Mouse (Mus musculus) CH12.LX (cell line): ENCODE results near the gene Pmvk. TPM values are rescaled to one million over a fixed set of nuclear protein-coding genes. Genes with fewer than 3 reads are reported as not detected.

Experiments used
- DNase-seq: peaks from one replicate; pipeline ENCODE4 v3.0.0-alpha.2; 2013; ENCODE audit errors: extremely low read depth
- H3K27ac ChIP-seq: 2 replicates; pipeline ENCODE4 v1.5.1; 2012; ENCODE audit warnings: low read depth, mild to moderate bottlenecking, control low read depth, moderate library complexity; ENCODE audit not compliant: insufficient read depth
- H3K27me3 ChIP-seq: replicated peaks from 2 replicates; pipeline ENCODE3; 2012; ENCODE audit warnings: inconsistent platforms
- H3K36me3 ChIP-seq, 2 experiments: replicated peaks in 1 of 2; 2 replicates each; pipeline versions ENCODE3 to v1.6.1; 2012; ENCODE audit warnings: inconsistent platforms in 1 of 2, low read length in 1 of 2, mild to moderate bottlenecking in 1 of 2, mixed read lengths in 1 of 2, moderate library complexity in 1 of 2; ENCODE audit not compliant: control insufficient read depth in 1 of 2, insufficient read depth in 1 of 2
- H3K4me1 ChIP-seq, 2 experiments: 2 replicates each; pipeline ENCODE4 v1.6.1; 2012; ENCODE audit warnings: inconsistent platforms in 1 of 2, moderate library complexity in 1 of 2; ENCODE audit not compliant: insufficient read depth in 2 of 2, control insufficient read depth in 1 of 2
- H3K4me2 ChIP-seq: 2 replicates; pipeline ENCODE4 v1.6.1; 2012; ENCODE audit warnings: low read depth, mild to moderate bottlenecking, control low read depth; ENCODE audit not compliant: poor library complexity, insufficient read depth, severe bottlenecking
- H3K4me3 ChIP-seq, 3 experiments: fragments of 150-350 bp in 1 of 3; sonication (generic) in 1 of 3; replicated peaks in 1 of 3; 2 replicates each; pipeline versions ENCODE3 to v1.5.1; 2011 to 2012; ENCODE audit warnings: low read depth in 2 of 3, low read length in 2 of 3, mild to moderate bottlenecking in 2 of 3, moderate library complexity in 2 of 3, control low read depth in 1 of 3, improper control_type of control experiment in 1 of 3, inconsistent platforms in 1 of 3, mixed read lengths in 1 of 3; ENCODE audit not compliant: poor library complexity in 1 of 3
- H3K79me2 ChIP-seq: replicated peaks from 2 replicates; pipeline ENCODE4 v1.6.1; 2012; ENCODE audit warnings: mild to moderate bottlenecking, moderate library complexity; ENCODE audit not compliant: control insufficient read depth, poor library complexity, insufficient read depth, severe bottlenecking; ENCODE audit errors: extremely low read depth
- H3K9ac ChIP-seq: 2 replicates; pipeline ENCODE4 v1.6.1; 2012; ENCODE audit warnings: low read depth, mild to moderate bottlenecking, control low read depth, moderate library complexity; ENCODE audit not compliant: insufficient read depth
- H3K9me3 ChIP-seq: replicated peaks from 2 replicates; pipeline ENCODE3; 2012; ENCODE audit warnings: low read length, inconsistent platforms, mixed read lengths
- CHD2 ChIP-seq: IDR thresholded peaks from 2 replicates; pipeline ENCODE4 v1.6.1; 2011; ENCODE audit warnings: low read length, improper control_type of control experiment
- CTCF ChIP-seq, 2 experiments: IDR thresholded peaks in 1 of 2; conservative IDR thresholded peaks in 1 of 2; 2 replicates each; pipeline ENCODE4 v1.5.1; 2011 to 2012; ENCODE audit warnings: low read depth in 2 of 2, low read length in 2 of 2, improper control_type of control experiment in 1 of 2, inconsistent platforms in 1 of 2, mild to moderate bottlenecking in 1 of 2, moderate library complexity in 1 of 2
- ELF1 ChIP-seq: IDR thresholded peaks from 2 replicates; pipeline ENCODE4 v1.6.1; 2014; ENCODE audit warnings: low read depth, mild to moderate bottlenecking, inconsistent platforms, low read length, improper control_type of control experiment
- EP300 ChIP-seq: IDR thresholded peaks from 2 replicates; pipeline ENCODE4 v1.6.1; 2011; ENCODE audit warnings: low read length, improper control_type of control experiment
- HCFC1 ChIP-seq: IDR thresholded peaks from 2 replicates; pipeline ENCODE4 v1.6.1; 2012; ENCODE audit warnings: low read depth, mild to moderate bottlenecking, inconsistent platforms, low read length, improper control_type of control experiment
- MAX ChIP-seq: IDR thresholded peaks from 2 replicates; pipeline ENCODE4 v1.6.1; 2011; ENCODE audit warnings: low read length, improper control_type of control experiment
- MEF2A ChIP-seq: IDR thresholded peaks from 2 replicates; pipeline ENCODE4 v1.6.1; 2014; ENCODE audit warnings: low read depth, mild to moderate bottlenecking, inconsistent platforms, low read length, improper control_type of control experiment, borderline replicate concordance
- MYC ChIP-seq: IDR thresholded peaks from 2 replicates; pipeline ENCODE4 v1.6.1; 2011; ENCODE audit warnings: low read depth, mild to moderate bottlenecking, improper control_type of control experiment, low read length
- NRF1 ChIP-seq: IDR thresholded peaks from 2 replicates; pipeline ENCODE4 v1.6.1; 2014; ENCODE audit warnings: low read depth, mild to moderate bottlenecking, inconsistent platforms, low read length, improper control_type of control experiment, moderate library complexity
- POLR2A ChIP-seq: IDR thresholded peaks from 2 replicates; pipeline ENCODE4 v1.6.1; 2011; ENCODE audit warnings: low read depth, mild to moderate bottlenecking, improper control_type of control experiment, low read length
- SIN3A ChIP-seq: IDR thresholded peaks from 2 replicates; pipeline ENCODE4 v1.6.1; 2012; ENCODE audit warnings: low read length, improper control_type of control experiment, inconsistent platforms
- SMC3 ChIP-seq: IDR thresholded peaks from 2 replicates; pipeline ENCODE4 v1.6.1; 2011; ENCODE audit warnings: low read depth, low read length, improper control_type of control experiment
- TCF12 ChIP-seq: IDR thresholded peaks from 2 replicates; pipeline ENCODE4 v1.6.1; 2014; ENCODE audit warnings: low read depth, mild to moderate bottlenecking, inconsistent platforms, low read length, improper control_type of control experiment
- USF1 ChIP-seq: IDR thresholded peaks from 2 replicates; pipeline ENCODE4 v1.6.1; 2014; ENCODE audit warnings: low read depth, mild to moderate bottlenecking, inconsistent platforms, low read length, improper control_type of control experiment
- USF2 ChIP-seq: conservative IDR thresholded peaks from 2 replicates; pipeline ENCODE4 v1.6.1; 2011; ENCODE audit warnings: low read depth, low read length, improper control_type of control experiment
- ZKSCAN1 ChIP-seq: IDR thresholded peaks from 2 replicates; pipeline ENCODE4 v1.6.1; 2012; ENCODE audit warnings: low read depth, inconsistent platforms, low read length, improper control_type of control experiment, borderline replicate concordance
- dilution Hi-C: fragments of 300-500 bp; cut with MboI; formaldehyde crosslinking; loops from 2 replicates; pipeline ENCODE4 v1.14.3; 2020; ENCODE audit warnings: low sequenced_read_pairs; ENCODE audit not compliant: extremely low pct_unique_long_range_greater_than_20kb, extremely low pct_ligation_motif_present
- in situ Hi-C: fragments of 300-500 bp; cut with MboI; formaldehyde crosslinking; loops from 3 replicates; pipeline ENCODE4 v1.14.3; 2019; ENCODE audit warnings: low sequenced_read_pairs, low pct_ligation_motif_present, low pct_unique_long_range_greater_than_20kb, mixed read lengths
- polyA plus RNA-seq: library from polyadenylated mRNA; unstranded; fragments of >175 nt; gene quantifications from 2 replicates; pipeline ENCODE4 v1.2.1, GENCODE M21; 2012; ENCODE audit warnings: low read depth; ENCODE audit not compliant: insufficient read length
- total RNA-seq, 2 experiments: library from RNA; depleted of rRNA; stranded (reverse); fragments of 300-350 nt in 1 of 2; fragments of >200 nt in 1 of 2; gene quantifications; 2 replicates each; pipeline ENCODE4 v1.2.3; 2012 to 2014

Pmvk gene
- total RNA-seq (2012; rRNA removed) (42.1 and 50.5 TPM in 2 replicates), total RNA-seq (2014; rRNA removed) (64.0 and 69.3 TPM in 2 replicates), polyA plus RNA-seq (42.0 and 47.1 TPM in 2 replicates)

DNA sequence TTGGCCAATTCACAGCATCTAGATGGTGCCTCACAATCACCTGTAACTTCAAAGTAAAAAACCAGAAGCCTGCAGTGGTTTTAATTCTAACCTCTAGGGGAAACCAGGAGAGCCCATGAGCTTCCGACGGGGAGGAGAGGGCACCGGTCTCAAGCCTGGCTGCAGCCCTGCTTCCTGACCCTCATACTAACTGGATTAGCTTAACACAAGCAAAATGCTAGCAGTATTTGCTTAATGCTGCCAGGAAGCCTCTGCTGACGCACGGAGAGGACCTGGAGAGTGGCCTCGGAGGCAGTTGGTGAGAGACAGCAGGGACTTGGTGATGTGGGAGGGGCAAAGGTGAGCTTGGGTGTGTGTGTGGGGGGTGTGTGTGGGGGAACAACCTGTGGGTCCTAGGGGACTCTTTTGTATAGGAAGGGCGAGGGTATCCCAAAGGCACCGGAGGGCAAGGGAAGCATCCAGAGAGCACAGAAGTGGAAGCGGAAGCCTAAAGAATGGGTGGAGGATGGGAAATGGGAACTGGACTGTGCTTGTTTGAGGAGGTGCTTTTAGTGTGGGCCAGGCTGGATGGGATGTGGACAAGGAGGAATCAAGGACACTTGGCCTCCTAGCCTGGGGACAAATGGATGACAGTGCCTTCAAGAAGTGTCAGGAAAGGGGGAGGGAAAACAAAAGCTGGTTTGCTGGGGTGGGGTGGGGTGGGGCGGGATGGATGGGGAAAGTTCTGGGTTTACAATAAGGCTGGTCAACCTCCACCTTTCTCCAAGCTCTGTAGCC is at the start of gene Pmvk:
TSS of gene Pmvk (plus strand) at position 141 of the 777 bp plus-strand sequence.
- dilution Hi-C loops = no loop called here
- H3K79me2 ChIP-seq = no peaks in the 10 kb centered on the region
- peaks cover 8 to 38% of the 10 kb centered on the region in 2 experiments; a peak in 2 of 4 replicates for H3K4me1 ChIP-seq

DNA sequence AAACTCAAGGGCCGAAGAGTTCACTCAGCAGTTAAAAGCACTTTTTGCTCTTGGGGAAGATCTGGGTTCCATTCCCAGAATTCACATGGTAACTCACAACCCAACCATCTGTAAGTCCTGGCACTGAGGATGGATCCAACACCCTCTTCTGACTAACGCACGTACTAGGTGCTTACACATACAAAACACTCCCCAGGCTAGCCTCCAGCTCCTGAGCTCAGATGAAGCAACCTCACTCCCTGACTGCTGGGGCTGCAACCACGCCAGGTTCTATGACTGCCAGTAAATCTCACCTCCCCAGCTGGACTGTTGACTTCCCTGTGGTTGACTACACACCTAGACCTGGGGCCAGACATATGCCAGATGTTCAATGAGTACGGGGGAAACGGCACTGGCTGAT is 47.5 kb upstream of the Pmvk start:
- Histone ChIP-seq H3K36me3 (peaks cover 52 to 71% of the 10 kb centered on the region in 2 experiments), H3K79me2 (0 out of 2 replicates have a peak, but pooled peaks cover 6% of the 10 kb centered on the region), H3K4me3 (no peak overlapping the region), H3K27ac (no peak overlapping the region), H3K4me2 (no peak overlapping the region), H3K27me3 (no peaks in the 10 kb centered on the region)
- dilution Hi-C loops = no loop called here
- TF ChIP-seq MEF2A (no peak), SIN3A (no peak), CTCF (conservative IDR thresholded peaks at IDR 0.05 in 1 of 2, IDR thresholded peaks at IDR 0.05 in 1 of 2; ENCODE audit: low read depth in 2 of 2, low read length in 2 of 2) (no peak), ZKSCAN1 (no peak), NRF1 (no peak), SMC3 (no peak), EP300 (no peak), ELF1 (no peak), USF2 (no peak), USF1 (no peak), POLR2A (no peak)
- TF ChIP-seq, all 38 proteins: peak for 0
- in situ Hi-C loops = no loop called here
- peaks cover 5% of the 10 kb centered on the region for H3K9me3 ChIP-seq
- no peak for DNase-seq
- H3K4me1 ChIP-seq = peaks cover 6 to 65% of the 10 kb centered on the region in 2 experiments
- H3K9ac ChIP-seq = no peak overlapping the region

More for the DNA sequence above, at the start of gene Pmvk:
- DNase-seq = no peak
- no peak within 1 kb of the TSS for H3K9ac ChIP-seq
- in situ Hi-C loops = no loop called here
- peaks cover 0 to 16% of the 10 kb centered on the region in 2 experiments for H3K36me3 ChIP-seq
- no peaks in the 10 kb centered on the region for H3K9me3 ChIP-seq
- H3K27ac ChIP-seq = no peak within 1 kb of the TSS
- H3K4me2 ChIP-seq = no peak within 1 kb of the TSS
- H3K4me3 ChIP-seq = no peak within 1 kb of the TSS
- TF ChIP-seq MAX = no peak
- TF ChIP-seq TCF12 = no peak
- TF ChIP-seq MYC = no peak
- no peak for TF ChIP-seq HCFC1
- TF ChIP-seq CHD2 = no peak
- no peaks in the 10 kb centered on the region for H3K27me3 ChIP-seq
